Mouse (Mus musculus) ES-E14 (cell line): ENCODE results near the gene Olfml3.

Source experiments
- CHD2 ChIP-seq: IDR thresholded peaks from 2 replicates; pipeline ENCODE4 v1.6.1; 2014; ENCODE audit warnings: mild to moderate bottlenecking, low read depth, low read length, inconsistent platforms
- MAFK ChIP-seq: IDR thresholded peaks from 2 replicates; pipeline ENCODE4 v1.6.1; 2014; ENCODE audit warnings: mild to moderate bottlenecking, low read depth, low read length, inconsistent platforms; ENCODE audit not compliant: insufficient read depth
- ZNF384 ChIP-seq: IDR thresholded peaks from 2 replicates; pipeline ENCODE4 v1.6.1; 2012; ENCODE audit warnings: low read depth, low read length, inconsistent platforms

- TF ChIP-seq MAFK: no peak
- no peak for TF ChIP-seq CHD2
- no peak for TF ChIP-seq ZNF384
These were observed 41.4 kb upstream of the Olfml3 start for GRCm38 (mm10) chr3:103779183-103779582.
